Mouse (Mus musculus) G1E (cell line): ENCODE measurements around the gene Gm5108. TPM values are rescaled to one million over a fixed set of nuclear protein-coding genes. Genes with fewer than 3 reads are reported as not detected.

Experiments used
- ATAC-seq: 2 replicates; pipeline ENCODE4 v1.8.0; 2016; ENCODE audit warnings: mild to moderate bottlenecking; ENCODE audit not compliant: insufficient number of reproducible peaks, poor library complexity, low FRiP score, severe bottlenecking; ENCODE audit errors: extremely low read depth
- DNase-seq: peaks from one replicate; pipeline ENCODE4 v3.0.0; 2012; ENCODE audit warnings: low spot score
- H3K27me3 ChIP-seq: 2 replicates; pipeline ENCODE4 v1.6.1; 2012; ENCODE audit warnings: mild to moderate bottlenecking, low read length, inconsistent platforms; ENCODE audit not compliant: insufficient read depth
- H3K36me3 ChIP-seq: replicated peaks from 2 replicates; pipeline ENCODE3; 2012; ENCODE audit warnings: mild to moderate bottlenecking, inconsistent platforms
- H3K4me1 ChIP-seq: 2 replicates; pipeline ENCODE4 v1.6.1; 2012; ENCODE audit warnings: low read depth, low read length, inconsistent platforms, mixed read lengths; ENCODE audit not compliant: insufficient read depth
- H3K4me3 ChIP-seq: 2 replicates; pipeline ENCODE4 v1.5.1; 2012; ENCODE audit warnings: low read depth, mild to moderate bottlenecking, inconsistent platforms, low read length, moderate library complexity, mixed read lengths
- H3K9me3 ChIP-seq: replicated peaks from 2 replicates; pipeline ENCODE4 v1.6.1; 2012; ENCODE audit warnings: inconsistent platforms
- CTCF ChIP-seq: IDR thresholded peaks from 2 replicates; pipeline ENCODE4 v1.5.1; 2012; ENCODE audit warnings: low read depth, low read length, inconsistent platforms, mixed read lengths
- GATA1 ChIP-seq: IDR thresholded peaks from 2 replicates; pipeline ENCODE4 v1.6.1; 2012; ENCODE audit warnings: borderline replicate concordance, low read length, inconsistent platforms, mixed read lengths
- GATA2 ChIP-seq: IDR thresholded peaks from 2 replicates; pipeline ENCODE4 v1.6.1; 2012; ENCODE audit warnings: low read depth, low read length, inconsistent platforms, borderline replicate concordance
- POLR2AphosphoS5 ChIP-seq: IDR thresholded peaks from 2 replicates; pipeline ENCODE4 v1.6.1; 2012; ENCODE audit warnings: low read depth, low read length, inconsistent platforms; ENCODE audit not compliant: insufficient replicate concordance
- TAL1 ChIP-seq: conservative IDR thresholded peaks from 2 replicates; pipeline ENCODE4 v1.6.1; 2012; ENCODE audit warnings: low read depth, low read length, inconsistent platforms, mixed read lengths
- polyA plus RNA-seq: library from polyadenylated mRNA; stranded (reverse); fragments of >175 nt; gene quantifications from 2 replicates; pipeline ENCODE4 v1.2.3, GENCODE M21; 2012
- total RNA-seq, 2 experiments: library from RNA; stranded (forward) in 1 of 2; stranded (reverse) in 1 of 2; fragments of 200-1000 nt in 1 of 2; fragments of >200 nt in 1 of 2; fragmentation: Nextera tagmentation in 1 of 2; gene quantifications; 2 replicates each; pipeline ENCODE4 v1.2.3; 2014 to 2017

The Gm5108 gene
- total and polyA plus RNA-seq, 3 experiments = not detected

DNA sequence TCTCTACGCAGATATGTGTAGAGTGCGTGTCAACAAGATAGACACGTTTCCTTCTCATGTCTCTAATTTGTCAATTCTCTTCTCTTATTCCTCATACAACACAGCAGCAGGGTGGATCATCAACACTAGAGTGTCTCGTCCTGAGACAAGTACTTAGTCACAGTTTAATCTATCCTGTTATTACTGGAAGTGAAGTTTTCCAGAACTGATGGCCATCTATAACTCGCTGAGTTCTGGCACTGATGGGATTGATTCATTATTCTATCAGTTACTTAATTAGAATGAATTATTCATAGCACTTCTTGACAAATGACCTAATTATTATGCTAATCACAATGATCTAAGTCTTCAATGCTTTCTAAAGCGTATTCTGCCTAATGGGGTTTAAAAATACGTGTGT is 28.1 kb downstream of the Gm5108 start:
- no peaks in the 10 kb centered on the region for H3K36me3 ChIP-seq
- H3K9me3 ChIP-seq = no peaks in the 10 kb centered on the region
- H3K4me1 ChIP-seq = no peaks in the 10 kb centered on the region
- no peak overlapping the region for H3K4me3 ChIP-seq
- no peaks in the 10 kb centered on the region for H3K27me3 ChIP-seq
- TF ChIP-seq TAL1 (no peak), GATA1 (no peak), POLR2AphosphoS5 (no peak), GATA2 (no peak), CTCF (no peak)
- DNase-seq (no peak), ATAC-seq (no peak)

DNA sequence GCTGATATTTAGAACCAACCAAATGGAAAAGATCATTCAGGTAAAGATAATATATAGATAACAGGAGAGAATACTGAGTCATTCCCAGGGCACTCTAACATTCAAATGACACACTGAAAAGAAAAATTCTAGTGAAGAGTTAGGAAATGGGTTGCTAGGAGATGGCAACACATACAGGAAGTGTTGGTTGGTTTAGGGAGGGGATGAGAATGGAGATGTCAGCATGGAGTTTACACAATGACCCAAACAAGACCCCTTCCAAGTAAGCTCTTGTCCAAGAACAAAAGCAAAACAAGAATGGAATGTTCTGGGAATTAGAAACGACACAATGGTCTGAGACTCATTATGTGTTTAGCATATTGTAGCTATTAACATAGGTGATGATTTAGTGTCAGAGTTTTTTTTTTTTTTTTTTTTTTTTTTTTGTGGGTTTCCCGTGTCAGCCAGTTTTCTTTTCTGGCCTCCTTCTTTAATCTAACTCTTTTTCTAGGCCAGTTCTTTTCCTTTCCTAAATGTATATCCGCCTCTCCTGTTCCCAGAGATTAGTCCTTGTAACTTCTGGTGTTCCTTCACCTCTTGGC is 40.6 kb downstream of the Gm5108 start:
- DNase-seq (no peak), ATAC-seq (no peak)
- no peak overlapping the region for H3K4me3 ChIP-seq
- no peaks in the 10 kb centered on the region for H3K9me3 ChIP-seq
- H3K27me3 ChIP-seq = no peaks in the 10 kb centered on the region
- TF ChIP-seq TAL1 = no peak
- TF ChIP-seq POLR2AphosphoS5 = no peak
- no peak for TF ChIP-seq GATA1
- TF ChIP-seq GATA2 = no peak
- no peaks in the 10 kb centered on the region for H3K4me1 ChIP-seq
- no peaks in the 10 kb centered on the region for H3K36me3 ChIP-seq

DNA sequence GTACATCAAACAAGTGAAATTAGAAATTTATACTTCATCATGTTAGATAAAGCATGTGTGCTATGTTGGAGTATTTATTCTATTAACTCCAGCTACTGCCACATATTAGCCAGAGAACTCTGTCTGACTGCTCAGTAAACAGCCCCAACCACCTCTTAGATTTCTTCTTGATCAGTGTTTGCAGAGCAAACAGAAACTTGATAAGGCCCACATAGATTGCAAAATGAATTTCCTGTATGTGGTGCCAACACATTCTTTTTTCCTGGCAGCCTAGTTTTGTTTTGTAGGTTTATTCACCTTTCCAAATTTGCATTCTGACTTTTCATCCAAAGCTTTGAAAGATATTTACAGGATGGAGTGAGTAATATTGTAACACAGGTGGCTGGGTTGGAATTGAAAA is 49.0 kb downstream of the Gm5108 start:
- DNase-seq (no peak), ATAC-seq (no peak)
- Histone ChIP-seq H3K4me3 (no peak overlapping the region), H3K9me3 (no peaks in the 10 kb centered on the region), H3K4me1 (no peaks in the 10 kb centered on the region), H3K27me3 (no peaks in the 10 kb centered on the region; the same call in 1 of the 2 replicates), H3K36me3 (no peaks in the 10 kb centered on the region)
- TF ChIP-seq GATA2 = no peak
- TF ChIP-seq POLR2AphosphoS5 = no peak
- TF ChIP-seq TAL1 = no peak
- TF ChIP-seq CTCF = no peak
- TF ChIP-seq GATA1 = no peak

DNA sequence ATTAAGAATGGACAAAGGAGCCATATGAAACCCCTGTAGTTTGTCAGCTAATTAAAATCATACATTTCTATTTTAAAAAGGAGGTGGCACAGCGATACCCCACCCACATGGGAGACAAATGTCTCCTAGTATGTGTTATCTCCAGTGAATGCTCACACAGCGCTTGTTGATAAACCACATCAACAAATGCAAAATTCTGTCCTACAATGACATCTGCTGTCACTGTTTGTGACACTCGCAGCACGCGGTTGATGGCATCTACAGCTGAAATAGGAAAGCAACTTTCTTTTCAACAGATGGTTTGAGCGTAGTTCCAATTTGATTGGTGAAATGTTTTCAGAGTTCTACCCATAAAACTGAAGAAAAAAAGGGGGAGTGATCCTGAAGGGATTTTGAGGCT is 61.1 kb downstream of the Gm5108 start:
- no peaks in the 10 kb centered on the region for H3K4me1 ChIP-seq
- peaks cover 6% of the 10 kb centered on the region; the same call in 1 of the 2 replicates for H3K27me3 ChIP-seq
- TF ChIP-seq CTCF (no peak), GATA1 (no peak), POLR2AphosphoS5 (no peak), TAL1 (no peak), GATA2 (no peak)
- no peaks in the 10 kb centered on the region for H3K9me3 ChIP-seq
- H3K36me3 ChIP-seq = no peaks in the 10 kb centered on the region
- no peak for DNase-seq
- no peak overlapping the region for H3K4me3 ChIP-seq
- ATAC-seq = no peak

DNA sequence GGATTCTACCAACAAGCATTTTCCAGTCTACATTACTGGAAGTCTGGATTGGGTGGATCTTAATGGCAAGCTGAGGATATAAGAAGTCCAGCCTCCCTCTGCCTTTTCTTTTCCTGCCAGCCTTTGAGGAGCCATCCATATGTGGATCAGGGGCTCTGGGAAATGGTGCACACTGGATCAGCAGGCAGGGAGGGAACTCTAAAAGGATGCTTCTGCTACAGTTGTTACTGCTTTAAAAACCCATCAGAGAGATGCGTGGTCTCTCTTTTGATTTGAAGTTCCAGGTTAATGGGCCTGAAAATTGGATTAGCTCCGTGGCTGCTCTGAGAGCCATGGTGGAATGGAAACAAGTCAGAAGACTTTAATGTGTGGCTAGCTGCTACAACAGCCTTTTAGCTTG is 62.4 kb downstream of the Gm5108 start:
- Histone ChIP-seq H3K27me3 (peaks cover 6% of the 10 kb centered on the region; the same call in 1 of the 2 replicates), H3K4me1 (no peaks in the 10 kb centered on the region), H3K4me3 (no peak overlapping the region), H3K36me3 (no peaks in the 10 kb centered on the region), H3K9me3 (no peaks in the 10 kb centered on the region)
- TF ChIP-seq CTCF = no peak
- no peak for TF ChIP-seq POLR2AphosphoS5
- TF ChIP-seq GATA2 = no peak
- no peak for TF ChIP-seq TAL1
- no peak for TF ChIP-seq GATA1
- ATAC-seq = no peak
- DNase-seq = no peak

DNA sequence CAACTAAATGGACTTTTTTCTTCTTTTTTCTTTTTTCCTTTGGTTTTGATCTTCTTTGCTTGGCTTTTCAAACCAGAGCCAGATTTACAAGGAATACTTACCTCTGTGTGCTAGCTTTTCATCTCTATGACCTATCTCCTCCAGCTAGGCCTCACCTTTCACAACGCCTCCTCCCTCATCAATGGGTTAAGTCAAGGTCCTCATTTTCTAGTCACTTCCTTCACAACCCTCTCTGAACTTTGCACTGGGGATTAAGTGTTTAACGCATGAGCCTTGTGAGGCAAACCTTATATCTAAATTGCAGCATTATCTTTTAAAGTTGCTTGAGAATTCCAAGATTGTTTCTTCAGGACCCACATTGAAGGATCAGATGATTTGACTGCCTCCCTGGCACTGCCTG is 63.0 kb downstream of the Gm5108 start:
- Histone ChIP-seq H3K27me3 (peaks cover 6% of the 10 kb centered on the region; the same call in 1 of the 2 replicates), H3K4me3 (no peak overlapping the region), H3K9me3 (no peaks in the 10 kb centered on the region), H3K36me3 (no peaks in the 10 kb centered on the region), H3K4me1 (no peaks in the 10 kb centered on the region)
- ATAC-seq (no peak), DNase-seq (no peak)
- TF ChIP-seq GATA1 (no peak), CTCF (no peak), TAL1 (no peak), GATA2 (no peak), POLR2AphosphoS5 (no peak)

DNA sequence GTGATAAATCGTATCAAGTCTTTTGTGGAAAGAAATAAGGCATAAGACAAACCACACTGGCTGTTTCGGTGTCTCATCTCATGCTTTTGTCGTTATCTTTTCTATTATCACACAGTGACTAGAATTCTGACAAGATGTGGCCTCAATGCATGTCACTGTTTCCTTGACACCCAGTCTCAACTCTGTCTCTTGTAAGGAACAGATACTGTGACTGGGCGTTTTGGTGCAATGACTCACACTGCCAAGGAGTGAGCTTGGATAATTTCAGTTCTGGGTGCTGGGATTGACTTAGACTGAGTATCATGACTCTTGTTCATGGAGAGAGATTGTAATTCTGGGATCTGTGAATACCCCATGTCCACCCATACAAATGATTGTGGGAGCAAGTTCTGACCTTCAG is 65.6 kb downstream of the Gm5108 start:
- no peak for ATAC-seq
- TF ChIP-seq POLR2AphosphoS5 = no peak
- TF ChIP-seq GATA1 = no peak
- no peak for TF ChIP-seq GATA2
- no peak for TF ChIP-seq TAL1
- TF ChIP-seq CTCF = no peak

More for the DNA sequence above, 65.6 kb downstream of the Gm5108 start:
- Histone ChIP-seq H3K4me3 (no peak overlapping the region), H3K4me1 (no peaks in the 10 kb centered on the region), H3K27me3 (0 out of 2 replicates have a peak, but pooled peaks cover 4% of the 10 kb centered on the region), H3K36me3 (no peaks in the 10 kb centered on the region), H3K9me3 (no peaks in the 10 kb centered on the region)
- no peak for DNase-seq
